Mouse (Mus musculus): ENCODE data around the gene Ttc6. TPM values are rescaled to one million over a fixed set of nuclear protein-coding genes. Genes with fewer than 3 reads are reported as not detected.
A peak's percentile ranks its signal among the peaks of the same experiment; 100 is the strongest.

Ttc6 gene
- polyA plus RNA-seq, 1 experiment from 2014 or later: 0.46 TPM

GRCm38 (mm10) chr12:57538588-57539550, 25.0 kb upstream of the Ttc6 start:
- Histone ChIP-seq H3K4me3 (replicated peaks) (peak overlapping the region; percentile 36), H3K36me3 (replicated peaks) (no peaks in the 10 kb centered on the region), H3K27me3 (peaks cover 83% of the 10 kb centered on the region), H3K4me2 (peak overlapping the region; percentile 55), H3K27ac (peak overlapping the region; percentile 46; the same call in 1 of the 2 replicates), H3K9ac (peak overlapping the region; percentile 40), H3K9me3 (no peaks in the 10 kb centered on the region), H3K4me1 (peaks cover 51% of the 10 kb centered on the region)
- peak; percentile 37 for ATAC-seq (ENCODE audit: low FRiP score)
- under 1% methylated on average over 63 of the region's 63 CpGs for WGBS

GRCm38 (mm10) chr12:57539551-57539985, 24.3 kb upstream of the Ttc6 start:
- Histone ChIP-seq H3K4me1 (peaks cover 48% of the 10 kb centered on the region), H3K36me3 (replicated peaks) (no peaks in the 10 kb centered on the region), H3K27me3 (peaks cover 81% of the 10 kb centered on the region), H3K4me3 (replicated peaks) (no peak overlapping the region), H3K9ac (no peak overlapping the region), H3K4me2 (peak overlapping the region; percentile 55; the same call in 1 of the 2 replicates), H3K9me3 (no peaks in the 10 kb centered on the region), H3K27ac (no peak overlapping the region)
- ATAC-seq (ENCODE audit: low FRiP score): no peak
- under 1% methylated on average over 10 of the region's 10 CpGs for WGBS

GRCm38 (mm10) chr12:57541118-57541517, 22.8 kb upstream of the Ttc6 start:
- ATAC-seq (ENCODE audit: low FRiP score): no peak
- H3K9me3 ChIP-seq: no peaks in the 10 kb centered on the region
- no peak overlapping the region for H3K4me2 ChIP-seq
- 8% methylated on average over 6 of the region's 6 CpGs for WGBS
- no peaks in the 10 kb centered on the region for H3K36me3 ChIP-seq (replicated peaks)
- peaks cover 80% of the 10 kb centered on the region for H3K27me3 ChIP-seq
- no peak overlapping the region for H3K4me3 ChIP-seq (replicated peaks)
- no peak overlapping the region for H3K27ac ChIP-seq
- peaks cover 45% of the 10 kb centered on the region for H3K4me1 ChIP-seq
- no peak overlapping the region for H3K9ac ChIP-seq

- Histone ChIP-seq H3K4me3 (replicated peaks) (peak overlapping the region; percentile 24), H3K27me3 (peaks cover 80% of the 10 kb centered on the region), H3K4me1 (peaks cover 48% of the 10 kb centered on the region), H3K36me3 (replicated peaks) (no peaks in the 10 kb centered on the region), H3K4me2 (peak overlapping the region; percentile 35), H3K27ac (no peak overlapping the region), H3K9ac (no peak overlapping the region), H3K9me3 (no peaks in the 10 kb centered on the region)
- under 1% methylated on average over 46 of the region's 46 CpGs for WGBS
- peak; percentile 36; the same call in 1 of the 2 replicates for ATAC-seq (ENCODE audit: low FRiP score)
Measured at GRCm38 (mm10) chr12:57541931-57542745, 21.8 kb upstream of the Ttc6 start.

GRCm38 (mm10) chr12:57542746-57543626, 20.9 kb upstream of the Ttc6 start:
- Histone ChIP-seq H3K4me3 (replicated peaks) (peak overlapping the region; percentile 24), H3K9ac (no peak overlapping the region), H3K4me1 (peaks cover 48% of the 10 kb centered on the region), H3K27ac (no peak overlapping the region), H3K4me2 (peak overlapping the region; percentile 35), H3K27me3 (peaks cover 86% of the 10 kb centered on the region), H3K9me3 (no peaks in the 10 kb centered on the region), H3K36me3 (replicated peaks) (no peaks in the 10 kb centered on the region)
- WGBS: 1% methylated on average over 62 of the region's 63 CpGs
- ATAC-seq (ENCODE audit: low FRiP score): no peak

- H3K4me2 ChIP-seq: peak overlapping the region; percentile 19; the same call in 1 of the 2 replicates
- no peak overlapping the region for H3K27ac ChIP-seq
- H3K9me3 ChIP-seq: no peaks in the 10 kb centered on the region
- no peak overlapping the region for H3K4me3 ChIP-seq (replicated peaks)
- no peak overlapping the region for H3K9ac ChIP-seq
- ATAC-seq (ENCODE audit: low FRiP score): no peak
- H3K36me3 ChIP-seq (replicated peaks): no peaks in the 10 kb centered on the region
- H3K27me3 ChIP-seq: peaks cover 88% of the 10 kb centered on the region
- H3K4me1 ChIP-seq: peaks cover 47% of the 10 kb centered on the region
- WGBS: 2% methylated on average over 10 of the region's 10 CpGs
Measured at GRCm38 (mm10) chr12:57543627-57543991, 20.3 kb upstream of the Ttc6 start.

GRCm38 (mm10) chr12:57544641-57545370, 19.1 kb upstream of the Ttc6 start:
- Histone ChIP-seq H3K4me1 (peaks cover 39% of the 10 kb centered on the region), H3K4me3 (replicated peaks) (peak overlapping the region; percentile 47), H3K27ac (no peak overlapping the region), H3K9me3 (no peaks in the 10 kb centered on the region), H3K9ac (peak overlapping the region; percentile 62; the same call in 1 of the 2 replicates), H3K27me3 (peaks cover 88% of the 10 kb centered on the region), H3K36me3 (replicated peaks) (no peaks in the 10 kb centered on the region), H3K4me2 (peak overlapping the region; percentile 86)
- no peak for ATAC-seq (ENCODE audit: low FRiP score)
- WGBS: 1% methylated on average over 31 of the region's 31 CpGs

GRCm38 (mm10) chr12:57545371-57546241, 18.3 kb upstream of the Ttc6 start:
- H3K27me3 ChIP-seq: peaks cover 94% of the 10 kb centered on the region
- H3K36me3 ChIP-seq (replicated peaks): no peaks in the 10 kb centered on the region
- H3K4me1 ChIP-seq: peaks cover 39% of the 10 kb centered on the region
- peak overlapping the region; percentile 86 for H3K4me2 ChIP-seq
- ATAC-seq (ENCODE audit: low FRiP score): peak; percentile 63
- under 1% methylated on average over 98 of the region's 106 CpGs for WGBS
- peak overlapping the region; percentile 62 for H3K9ac ChIP-seq
- no peak overlapping the region for H3K27ac ChIP-seq
- H3K9me3 ChIP-seq: no peaks in the 10 kb centered on the region
- H3K4me3 ChIP-seq (replicated peaks): peak overlapping the region; percentile 47

GRCm38 (mm10) chr12:57546415-57547201, 17.3 kb upstream of the Ttc6 start, which contains the start of gene Foxa1:
Foxa1 (minus strand) TSS chr12:57546916.
- WGBS: under 1% methylated on average over 32 of the region's 32 CpGs
- Histone ChIP-seq H3K9ac (peak within 1 kb of the TSS; percentile 62; the same call in 1 of the 2 replicates), H3K27me3 (peaks cover 95% of the 10 kb centered on the region), H3K27ac (no peak within 1 kb of the TSS), H3K4me1 (peaks cover 39% of the 10 kb centered on the region), H3K9me3 (no peaks in the 10 kb centered on the region), H3K36me3 (replicated peaks) (no peaks in the 10 kb centered on the region), H3K4me2 (peak within 1 kb of the TSS; percentile 86), H3K4me3 (replicated peaks) (peak within 1 kb of the TSS; percentile 47)
- 0 out of 2 replicates have a peak, but pooled peaks have one; percentile 12 for ATAC-seq (ENCODE audit: low FRiP score)

- no peak for ATAC-seq (ENCODE audit: low FRiP score)
- H3K9ac ChIP-seq: no peak overlapping the region
- H3K27me3 ChIP-seq: peaks cover 95% of the 10 kb centered on the region
- 2% methylated on average over 9 of the region's 9 CpGs for WGBS
- no peak overlapping the region for H3K27ac ChIP-seq
- peaks cover 28% of the 10 kb centered on the region for H3K4me1 ChIP-seq
- no peaks in the 10 kb centered on the region for H3K36me3 ChIP-seq (replicated peaks)
- no peak overlapping the region for H3K4me2 ChIP-seq
- no peak overlapping the region for H3K4me3 ChIP-seq (replicated peaks)
- no peaks in the 10 kb centered on the region for H3K9me3 ChIP-seq
Measured at GRCm38 (mm10) chr12:57547890-57548289, 16.0 kb upstream of the Ttc6 start.
